Mouse (Mus musculus) ES-Bruce4 (cell line): ENCODE measurements around the gene Nlrp10.
A peak's percentile ranks its signal among the peaks of the same experiment; 100 is the strongest.

ENCODE experiments used
- CTCF ChIP-seq: IDR thresholded peaks from one replicate; pipeline ENCODE4 v1.8.1; 2011; ENCODE audit warnings: low read depth, low read length
- EP300 ChIP-seq: IDR thresholded peaks from 2 replicates; pipeline ENCODE4 v1.6.1; 2011; ENCODE audit warnings: low read depth, low read length; ENCODE audit not compliant: insufficient read depth
- POLR2A ChIP-seq: IDR thresholded peaks from one replicate; pipeline ENCODE4 v1.8.1; 2011; ENCODE audit warnings: low read length; ENCODE audit not compliant: insufficient read depth

GRCm38 (mm10) chr7:108954185-108954584, 24.2 kb upstream of the Nlrp10 start:
- TF ChIP-seq POLR2A (no peak), CTCF (peak; percentile 59), EP300 (no peak)
